Mouse (Mus musculus) R1 (cell line): ENCODE measurements at regions not wholly inside any gene's neighbourhood (a gene's known extent, or its start where the extent isn't known, plus 50 kb on each side); places are given as distances from the start of the nearest gene placed in this dataset.

Source experiments
- DNase-seq: peaks from one replicate; pipeline ENCODE4 v3.0.0-alpha.2; 2018; ENCODE audit warnings: low read depth, low spot score

DNA sequence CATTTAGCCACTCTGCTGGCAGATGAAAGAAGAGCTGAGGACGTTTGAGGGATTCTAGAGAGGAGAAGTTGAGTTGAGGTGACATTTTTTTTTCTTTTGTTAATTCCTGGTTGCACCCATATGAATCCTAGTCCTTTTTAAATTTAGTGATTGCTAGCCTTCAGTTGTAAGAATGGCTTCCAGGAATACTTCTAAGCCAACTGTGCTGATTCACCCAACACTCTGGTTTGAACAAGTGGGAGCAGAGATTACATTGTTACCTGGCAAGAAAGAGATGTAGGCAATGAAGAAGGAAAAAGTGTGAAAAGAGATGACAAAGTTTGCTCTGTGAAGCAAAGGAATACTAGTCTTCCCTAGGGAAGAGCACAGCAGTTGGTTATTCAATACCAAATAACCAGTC lies 261.1 kb upstream of the Kcnq5 start:
- DNase-seq = no peak

DNA sequence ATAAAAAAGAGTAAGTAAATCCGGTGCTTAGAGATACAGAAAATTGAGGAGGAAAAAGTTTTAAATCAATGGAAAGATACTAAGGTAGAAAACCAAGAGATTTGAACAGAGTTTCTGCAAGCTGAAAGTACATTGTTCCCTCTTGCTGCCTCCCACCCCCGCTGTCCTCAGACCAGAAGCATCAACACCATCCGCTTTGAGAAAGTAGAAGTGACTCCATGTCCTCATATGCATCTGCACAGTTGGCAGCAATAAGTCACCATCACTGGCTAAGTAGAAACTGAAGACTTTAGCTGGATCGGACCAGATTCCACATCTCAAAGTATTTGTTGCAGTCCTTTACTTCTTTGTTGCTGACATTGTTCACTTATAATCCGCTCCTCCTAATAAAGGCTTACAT lies 250.1 kb upstream of the Kcnq5 start:
- DNase-seq = no peak

DNA sequence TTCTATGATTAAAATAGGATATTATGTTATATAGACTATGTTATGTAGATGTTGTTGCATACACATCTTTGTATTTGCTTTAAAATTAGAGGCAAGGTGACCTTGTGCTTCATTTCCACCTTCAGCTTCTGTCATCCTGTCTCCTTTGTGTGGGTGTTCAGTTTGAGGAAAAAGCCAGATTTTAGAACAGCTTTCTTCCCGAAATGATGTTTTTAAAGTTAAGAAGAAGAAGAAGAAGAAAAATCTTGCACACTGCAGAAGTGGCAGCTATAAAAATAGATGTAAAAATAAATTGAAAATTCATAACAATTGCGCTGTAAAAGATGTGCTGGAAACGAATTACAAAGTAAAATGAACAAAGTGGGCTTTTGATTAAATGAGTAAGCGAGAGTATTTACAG lies 249.5 kb upstream of the Kcnq5 start:
- no peak for DNase-seq

DNA sequence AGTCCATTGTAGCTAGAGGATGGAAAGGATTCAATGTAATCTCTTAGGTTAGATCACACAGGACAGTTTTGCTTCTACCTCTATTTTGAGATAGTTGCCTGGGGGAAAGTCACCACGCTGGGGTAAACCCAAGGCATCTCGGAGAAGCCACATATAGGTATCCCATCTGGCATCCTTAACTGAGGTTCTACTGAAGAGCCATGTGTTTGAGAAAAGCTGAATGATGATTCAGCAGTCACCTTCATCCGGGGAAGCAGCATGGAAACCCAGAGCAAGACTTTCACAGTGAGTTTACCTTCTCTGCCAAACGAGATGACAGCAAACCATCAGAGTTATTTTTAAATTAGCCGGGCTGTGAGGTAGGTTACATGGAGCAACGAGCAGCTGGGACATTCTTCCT lies 248.9 kb upstream of the Kcnq5 start:
- no peak for DNase-seq

DNA sequence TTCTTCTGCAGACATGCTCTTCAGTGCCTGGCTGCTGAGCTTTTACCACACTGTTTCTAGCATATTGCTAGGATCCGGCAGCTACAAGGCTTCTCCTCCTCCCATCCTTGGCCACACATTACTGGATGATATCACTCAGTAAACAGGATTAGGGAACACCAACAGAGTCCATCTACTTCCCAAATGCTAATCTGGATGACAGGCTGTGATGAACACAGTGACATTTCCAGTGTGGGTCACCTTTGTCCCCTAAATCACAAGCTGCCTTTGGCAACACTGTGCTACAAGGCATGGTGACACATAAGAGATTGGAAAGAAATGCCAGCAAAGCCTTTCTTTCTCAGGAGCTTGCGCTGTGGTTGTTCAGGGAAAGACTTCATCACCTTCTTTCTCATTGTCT lies 246.5 kb upstream of the Kcnq5 start:
- no peak for DNase-seq

DNA sequence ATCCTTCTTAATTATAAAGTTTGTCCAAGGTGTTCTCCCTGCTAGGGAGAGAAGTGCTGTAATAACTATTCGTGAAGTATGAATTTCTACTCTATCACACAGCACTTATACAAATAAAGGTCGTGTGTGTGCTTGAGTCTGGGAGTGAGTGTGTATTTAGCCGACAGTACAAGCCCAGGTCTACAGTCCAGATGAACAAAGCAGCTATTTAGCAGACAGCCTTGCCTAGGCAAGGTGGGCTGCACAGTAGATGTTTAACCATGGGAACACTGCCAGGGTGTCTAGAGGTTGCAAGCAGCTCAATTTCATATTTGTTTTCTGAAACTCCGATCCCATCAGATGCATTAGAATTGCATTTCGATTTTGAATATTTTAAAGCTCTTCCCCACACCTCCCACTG lies 245.2 kb upstream of the Kcnq5 start:
- no peak for DNase-seq

DNA sequence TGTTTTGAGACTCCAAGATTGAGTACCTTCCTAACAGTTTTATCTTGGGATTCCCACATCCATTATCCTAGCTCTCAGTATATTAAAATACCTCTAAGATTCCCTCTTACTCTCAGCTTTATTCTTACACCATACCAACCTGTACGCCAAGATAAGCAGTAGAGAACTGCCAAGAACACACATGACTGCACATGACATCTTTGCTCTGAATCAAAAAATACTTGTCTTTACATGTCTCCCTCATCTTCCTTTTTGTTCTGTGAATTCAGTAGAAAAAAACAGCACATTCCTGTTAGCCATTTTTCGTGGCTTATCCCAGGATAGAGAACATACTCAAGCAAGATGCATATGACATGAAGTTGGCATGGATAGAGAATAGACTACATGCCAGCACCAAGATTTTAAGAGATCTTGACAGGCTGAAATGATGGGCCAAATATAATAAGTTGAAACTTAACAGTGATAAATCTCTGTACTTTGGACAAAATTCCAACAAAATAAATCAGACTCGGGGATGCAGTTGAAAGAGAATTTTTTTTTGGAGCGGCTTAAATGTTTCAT lies 206.0 kb upstream of the Kcnq5 start:
- DNase-seq = no peak

DNA sequence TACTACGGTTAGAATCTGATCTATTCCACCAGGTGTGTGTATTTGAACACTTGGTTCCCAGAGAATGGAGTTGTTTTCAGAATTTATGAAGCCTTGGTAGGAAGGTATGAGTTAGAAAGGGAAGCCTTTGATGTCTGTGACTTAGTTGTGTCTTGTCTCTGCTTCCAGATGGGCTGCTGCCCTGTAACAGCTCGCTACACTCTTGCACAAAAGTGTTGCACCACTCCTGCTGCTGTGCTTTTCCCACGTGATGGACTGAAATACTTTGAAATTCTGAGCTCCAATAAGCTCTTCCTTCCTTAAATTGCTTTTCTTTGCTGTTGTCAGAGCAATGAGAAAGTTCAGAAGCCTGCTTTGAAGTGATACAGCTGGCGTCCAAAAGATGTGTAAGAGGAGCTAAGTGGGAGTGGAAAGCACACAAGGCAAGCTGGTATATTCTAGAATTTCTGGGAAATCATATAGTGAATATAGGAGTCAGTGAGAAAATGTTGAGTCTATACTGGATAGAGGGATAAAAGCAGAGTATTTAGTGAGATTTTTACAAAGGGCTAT lies 174.9 kb upstream of the Kcnq5 start:
- no peak for DNase-seq

DNA sequence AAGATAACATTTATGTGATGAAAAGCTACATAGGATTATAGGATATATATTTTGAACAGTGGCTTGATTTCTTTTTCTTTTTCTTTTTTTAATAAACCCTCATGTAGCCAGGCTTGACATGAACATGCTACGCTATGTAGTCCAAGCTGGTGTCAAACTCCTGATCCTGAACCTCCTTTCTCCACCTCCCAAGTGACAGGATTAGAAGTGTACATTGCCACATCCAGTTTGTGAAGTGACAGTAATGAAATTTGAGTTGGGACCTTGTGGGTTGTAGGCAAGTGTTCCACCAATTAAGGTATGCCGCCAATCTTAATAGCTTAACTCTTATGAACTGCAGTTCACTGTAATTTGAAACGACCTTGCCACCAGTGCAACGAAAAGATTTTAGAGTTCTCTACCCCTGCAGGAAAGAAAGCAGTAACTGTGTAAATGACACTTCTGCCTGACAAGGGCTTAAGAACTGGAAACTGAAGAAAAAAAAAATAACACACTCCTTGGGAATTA lies 156.6 kb upstream of the Kcnq5 start:
- DNase-seq = no peak

DNA sequence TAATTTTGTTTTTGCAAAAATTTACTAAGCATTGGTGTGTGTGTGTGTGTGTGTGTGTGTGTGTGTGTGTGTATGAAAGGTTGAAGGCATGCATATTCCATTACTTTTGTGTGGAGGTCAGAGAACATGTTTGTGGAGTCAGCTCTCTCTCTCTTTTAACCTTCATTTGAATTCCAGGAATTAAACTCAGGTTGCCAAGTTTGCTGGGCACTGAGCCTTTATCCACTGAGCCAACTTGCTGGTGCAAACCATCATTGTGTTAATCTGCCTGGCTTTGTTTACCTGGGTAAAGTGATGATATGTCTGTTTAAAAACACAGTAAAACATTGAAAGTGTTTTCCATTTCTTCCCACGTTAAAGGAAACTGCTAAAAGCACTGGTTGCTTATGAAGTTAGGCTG lies 154.7 kb upstream of the Kcnq5 start:
- no peak for DNase-seq

DNA sequence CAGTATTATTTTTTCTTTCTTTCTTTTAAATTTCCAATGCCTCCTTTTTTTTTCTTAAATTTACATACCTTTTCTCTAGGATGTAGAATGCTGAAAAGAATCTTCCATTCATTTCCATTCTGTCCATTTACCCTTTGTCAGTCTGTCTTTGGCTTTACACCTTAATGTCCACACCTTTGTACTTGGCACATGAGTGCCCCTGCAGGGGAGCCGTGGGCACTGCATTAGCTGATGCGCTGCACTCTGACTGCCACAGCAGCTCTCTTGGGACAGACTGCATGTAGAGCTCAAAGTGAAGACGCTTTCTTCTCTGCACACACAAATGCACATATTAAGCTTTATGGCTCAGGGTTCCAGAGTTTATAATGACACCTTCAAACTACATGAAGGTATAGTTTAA lies 143.8 kb upstream of the Kcnq5 start:
- peak; percentile 15 for DNase-seq

DNA sequence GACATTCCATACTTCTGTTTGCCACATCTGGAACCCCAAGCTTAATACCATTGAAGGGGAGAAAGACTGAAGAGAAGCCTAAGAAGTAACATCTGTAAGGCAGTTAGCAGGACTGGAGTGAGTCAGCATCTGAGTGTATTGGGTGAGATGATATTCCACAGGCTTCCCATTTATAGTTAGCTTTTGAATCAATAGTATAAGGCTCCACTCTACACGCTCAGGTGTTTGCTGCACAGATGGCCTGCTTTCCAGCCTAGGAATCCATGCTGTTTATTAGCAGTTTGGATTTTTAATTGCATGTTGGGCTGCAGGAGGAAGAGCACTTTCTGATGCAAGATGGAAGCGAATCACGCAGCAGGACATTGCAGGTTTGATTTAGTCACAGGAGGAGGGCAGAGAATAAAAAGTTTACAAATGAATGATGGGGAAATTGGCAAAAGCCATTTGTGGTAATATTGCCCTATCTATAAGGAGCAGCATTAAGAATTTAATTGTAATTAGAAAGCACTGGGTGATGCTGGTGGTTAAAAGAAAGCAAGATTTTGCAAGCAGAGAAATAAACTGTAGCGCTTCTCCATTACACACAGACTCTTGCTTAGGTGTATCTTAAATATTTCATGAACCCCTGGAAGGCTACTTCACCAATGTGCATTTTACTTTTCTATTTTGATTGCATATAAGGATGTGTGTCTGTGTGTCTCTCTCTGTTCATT lies 109.8 kb upstream of the Kcnq5 start:
- no peak for DNase-seq

DNA sequence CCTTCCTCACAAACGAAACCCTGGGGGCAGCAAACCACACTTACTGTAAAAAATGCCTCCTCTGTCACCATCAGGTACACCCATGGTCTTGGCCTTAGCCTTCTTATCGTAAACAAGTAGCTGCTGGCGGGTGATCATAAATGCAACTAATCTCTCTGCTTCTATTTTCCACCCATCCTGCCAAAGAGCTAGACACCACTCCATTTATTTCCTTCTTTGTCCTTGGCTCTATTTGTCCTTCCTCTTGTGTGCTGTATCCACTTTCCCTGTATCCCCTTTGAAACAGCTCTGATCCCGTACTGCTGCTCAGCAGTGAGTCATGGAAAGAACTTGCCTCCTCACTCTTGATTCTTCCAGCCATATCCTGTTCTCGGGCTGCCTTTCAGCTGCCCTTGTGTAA lies 108.3 kb upstream of the Kcnq5 start:
- DNase-seq = no peak
